Mouse (Mus musculus) MEL (cell line): ENCODE measurements around the gene Rccd1. TPM values are rescaled to one million over a fixed set of nuclear protein-coding genes. Genes with fewer than 3 reads are reported as not detected.

Experiments used
- DNase-seq: peaks from one replicate; pipeline ENCODE4 v3.0.0; 2011; ENCODE audit warnings: low read depth, low spot score
- H3K27ac ChIP-seq: 2 replicates; pipeline ENCODE4 v1.5.1; 2012; ENCODE audit warnings: low read depth, mild to moderate bottlenecking, control low read depth, low read length, moderate library complexity; ENCODE audit not compliant: control insufficient read depth
- H3K27me3 ChIP-seq, 2 experiments: fragments of 150-350 bp in 1 of 2; sonication (generic) in 1 of 2; 2 replicates each; pipeline ENCODE4 v1.6.1; 2012; ENCODE audit warnings: low read length in 2 of 2, mild to moderate bottlenecking in 2 of 2, improper control_type of control experiment in 1 of 2, moderate library complexity in 1 of 2; ENCODE audit not compliant: insufficient read depth in 2 of 2, control insufficient read depth in 1 of 2
- H3K36me3 ChIP-seq, 2 experiments: 2 replicates each; pipeline ENCODE4 v1.6.1; 2012 to 2014; ENCODE audit warnings: low read length in 2 of 2, improper control_type of control experiment in 1 of 2, inconsistent platforms in 1 of 2, mild to moderate bottlenecking in 1 of 2; ENCODE audit not compliant: insufficient read depth in 2 of 2, control insufficient read depth in 1 of 2
- H3K4me1 ChIP-seq, 2 experiments: fragments of 150-350 bp in 1 of 2; sonication (generic) in 1 of 2; 2 replicates each; pipeline ENCODE4 v1.6.1; 2012; ENCODE audit warnings: low read length in 2 of 2, improper control_type of control experiment in 1 of 2, mild to moderate bottlenecking in 1 of 2; ENCODE audit not compliant: insufficient read depth in 2 of 2, control insufficient read depth in 1 of 2
- H3K4me3 ChIP-seq, 2 experiments: fragments of 150-350 bp in 1 of 2; sonication (generic) in 1 of 2; 2 replicates each; pipeline ENCODE4 v1.5.1; 2012; ENCODE audit warnings: low read depth in 2 of 2, low read length in 2 of 2, mild to moderate bottlenecking in 2 of 2, moderate library complexity in 2 of 2, control low read depth in 1 of 2, improper control_type of control experiment in 1 of 2; ENCODE audit not compliant: control insufficient read depth in 1 of 2, insufficient read depth in 1 of 2
- H3K79me2 ChIP-seq: 2 replicates; pipeline ENCODE4 v1.6.1; 2012; ENCODE audit warnings: mild to moderate bottlenecking, low read length, moderate library complexity; ENCODE audit not compliant: control insufficient read depth, poor library complexity, insufficient read depth
- H3K9ac ChIP-seq: 2 replicates; pipeline ENCODE4 v1.6.1; 2012; ENCODE audit warnings: low read depth, mild to moderate bottlenecking, control low read depth, low read length, moderate library complexity; ENCODE audit not compliant: control insufficient read depth, poor library complexity, severe bottlenecking
- H3K9me3 ChIP-seq: fragments of 150-350 bp; sonication (generic); replicated peaks from 2 replicates; pipeline ENCODE4 v1.6.1; 2012; ENCODE audit warnings: mild to moderate bottlenecking, low read length, improper control_type of control experiment, moderate library complexity; ENCODE audit not compliant: insufficient read depth
- CHD1 ChIP-seq: IDR thresholded peaks from 2 replicates; pipeline ENCODE4 v1.6.1; 2012; ENCODE audit warnings: low read depth, mild to moderate bottlenecking, inconsistent platforms, low read length, improper control_type of control experiment
- CTCF ChIP-seq, 3 experiments: IDR thresholded peaks in 2 of 3; conservative IDR thresholded peaks in 1 of 3; 2 replicates each; pipeline ENCODE4 v1.5.1; 2011 to 2012; ENCODE audit warnings: low read length in 3 of 3, low read depth in 2 of 3, mild to moderate bottlenecking in 2 of 3, improper control_type of control experiment in 1 of 3, inconsistent platforms in 1 of 3, mixed read lengths in 1 of 3, moderate library complexity in 1 of 3; ENCODE audit not compliant: control insufficient read depth in 1 of 3, insufficient read depth in 1 of 3, poor library complexity in 1 of 3, severe bottlenecking in 1 of 3
- E2F4 ChIP-seq: IDR thresholded peaks from 2 replicates; pipeline ENCODE4 v1.6.1; 2011; ENCODE audit warnings: low read depth, low read length, improper control_type of control experiment, borderline replicate concordance
- EP300 ChIP-seq, 2 experiments: IDR thresholded peaks; 2 replicates each; pipeline ENCODE4 v1.6.1; 2011; ENCODE audit warnings: improper control_type of control experiment in 2 of 2, low read length in 2 of 2, low read depth in 1 of 2, mild to moderate bottlenecking in 1 of 2
- ETS1 ChIP-seq: IDR thresholded peaks from 2 replicates; pipeline ENCODE4 v1.6.1; 2012; ENCODE audit warnings: low read depth, mild to moderate bottlenecking, inconsistent platforms, low read length, improper control_type of control experiment, moderate library complexity
- GABPA ChIP-seq: IDR thresholded peaks from 2 replicates; pipeline ENCODE4 v1.6.1; 2012; ENCODE audit warnings: low read depth, mild to moderate bottlenecking, inconsistent platforms, low read length, improper control_type of control experiment, moderate library complexity
- GATA1 ChIP-seq: IDR thresholded peaks from 2 replicates; pipeline ENCODE4 v1.6.1; 2011; ENCODE audit warnings: low read depth, low read length, improper control_type of control experiment
- HCFC1 ChIP-seq: IDR thresholded peaks from 2 replicates; pipeline ENCODE4 v1.6.1; 2012; ENCODE audit warnings: low read depth, mild to moderate bottlenecking, inconsistent platforms, low read length, improper control_type of control experiment, moderate library complexity
- KAT2A ChIP-seq: conservative IDR thresholded peaks from 2 replicates; pipeline ENCODE4 v1.6.1; 2012; ENCODE audit warnings: low read depth, low read length, improper control_type of control experiment, inconsistent platforms
- MAFK ChIP-seq: IDR thresholded peaks from 2 replicates; pipeline ENCODE4 v1.6.1; 2011; ENCODE audit warnings: low read depth, mild to moderate bottlenecking, low read length, improper control_type of control experiment, borderline replicate concordance
- MAX ChIP-seq: IDR thresholded peaks from 2 replicates; pipeline ENCODE4 v1.6.1; 2011; ENCODE audit warnings: low read length, improper control_type of control experiment
- MEF2A ChIP-seq: IDR thresholded peaks from 2 replicates; pipeline ENCODE4 v1.6.1; 2014; ENCODE audit warnings: low read depth, mild to moderate bottlenecking, inconsistent platforms, low read length, improper control_type of control experiment; ENCODE audit not compliant: poor library complexity, insufficient replicate concordance, severe bottlenecking; ENCODE audit errors: extremely low read depth
- MXI1 ChIP-seq: IDR thresholded peaks from 2 replicates; pipeline ENCODE4 v1.6.1; 2011; ENCODE audit warnings: mild to moderate bottlenecking, low read depth, low read length, improper control_type of control experiment
- MYC ChIP-seq: IDR thresholded peaks from 2 replicates; pipeline ENCODE4 v1.6.1; 2011; ENCODE audit warnings: low read depth, mild to moderate bottlenecking, low read length, improper control_type of control experiment, moderate library complexity
- POLR2AphosphoS5 ChIP-seq: IDR thresholded peaks from 2 replicates; pipeline ENCODE4 v1.6.1; 2012; ENCODE audit warnings: low read depth, borderline replicate concordance, mild to moderate bottlenecking, inconsistent platforms, low read length, moderate library complexity, mixed read lengths
- RCOR1 ChIP-seq: IDR thresholded peaks from 2 replicates; pipeline ENCODE4 v1.6.1; 2012; ENCODE audit warnings: low read depth, mild to moderate bottlenecking, inconsistent platforms, low read length, improper control_type of control experiment
- SMC3 ChIP-seq: IDR thresholded peaks from 2 replicates; pipeline ENCODE4 v1.6.1; 2011; ENCODE audit warnings: low read depth, low read length, improper control_type of control experiment
- TAL1 ChIP-seq: IDR thresholded peaks from 2 replicates; pipeline ENCODE4 v1.6.1; 2012; ENCODE audit warnings: mild to moderate bottlenecking, inconsistent platforms, low read length, moderate library complexity, mixed read lengths
- TCF12 ChIP-seq: IDR thresholded peaks from 2 replicates; pipeline ENCODE4 v1.6.1; 2014; ENCODE audit warnings: low read depth, mild to moderate bottlenecking, inconsistent platforms, low read length, improper control_type of control experiment, moderate library complexity
- USF1 ChIP-seq: IDR thresholded peaks from 2 replicates; pipeline ENCODE4 v1.6.1; 2014; ENCODE audit warnings: low read depth, mild to moderate bottlenecking, inconsistent platforms, low read length, improper control_type of control experiment, moderate library complexity
- ZNF384 ChIP-seq: IDR thresholded peaks from 2 replicates; pipeline ENCODE4 v1.6.1; 2012; ENCODE audit warnings: low read depth, mild to moderate bottlenecking, inconsistent platforms, low read length, improper control_type of control experiment
- polyA plus RNA-seq, 2 experiments: library from polyadenylated mRNA; stranded (reverse) in 1 of 2; unstranded in 1 of 2; fragments of >175 nt in 1 of 2; fragments of >200 nt in 1 of 2; gene quantifications; 2 replicates each; pipeline versions ENCODE4 v1.2.1 to v1.2.4; 2012; ENCODE audit warnings: low replicate concordance in 2 of 2, low read depth in 1 of 2; ENCODE audit not compliant: insufficient read length in 2 of 2, insufficient read depth in 1 of 2, missing spikeins in 1 of 2
- total RNA-seq: library from RNA; depleted of rRNA; stranded (reverse); fragments of 300-350 nt; gene quantifications from 2 replicates; pipeline ENCODE4 v1.2.3, GENCODE M21; 2012

Rccd1 gene
- total and polyA plus RNA-seq, 3 experiments = 16.8 to 20.2 TPM; not detected in 1

DNA sequence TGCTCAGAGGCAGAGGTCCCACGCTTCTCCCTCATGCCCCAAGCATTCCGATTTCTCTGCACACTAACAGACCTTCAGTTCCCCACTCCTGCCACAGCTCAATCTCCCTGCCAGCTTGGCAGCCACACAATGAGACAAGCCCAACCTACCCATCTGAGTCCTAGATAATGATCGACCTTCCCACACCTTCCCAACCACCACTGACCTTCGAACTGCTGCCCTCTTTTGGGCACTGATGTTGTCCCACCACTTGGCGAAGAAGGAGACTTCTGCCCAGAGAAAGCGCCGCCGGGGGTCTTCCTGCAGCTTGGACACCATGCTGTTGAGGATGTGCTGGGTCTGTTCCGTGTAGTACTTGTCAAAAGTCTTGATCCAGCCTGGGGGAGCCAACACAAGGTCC is 43.8 kb upstream of the Rccd1 start:
- Histone ChIP-seq H3K4me3 (no peak overlapping the region), H3K9me3 (no peaks in the 10 kb centered on the region), H3K27ac (no peak overlapping the region), H3K4me1 (peaks cover 0 to 26% of the 10 kb centered on the region in 2 experiments; a peak in 2 of 4 replicates), H3K9ac (no peak overlapping the region), H3K79me2 (peaks cover 3% of the 10 kb centered on the region; the same call in 1 of the 2 replicates), H3K36me3 (peaks cover 0 to 13% of the 10 kb centered on the region in 2 experiments; a peak in 2 of 4 replicates), H3K27me3 (no peaks in the 10 kb centered on the region)
- DNase-seq = no peak
- no peak for TF ChIP-seq TAL1
- no peak for TF ChIP-seq RCOR1
- no peak for TF ChIP-seq HCFC1
- no peak for TF ChIP-seq USF1
- TF ChIP-seq EP300 (IDR thresholded peaks at IDR 0.05; ENCODE audit: low read depth in 1 of 2, low read length in 2 of 2) = no peak
- no peak for TF ChIP-seq GABPA
- no peak for TF ChIP-seq ETS1
- TF ChIP-seq MYC = no peak
- TF ChIP-seq GATA1 = no peak
- no peak for TF ChIP-seq SMC3
- TF ChIP-seq MEF2A = no peak
- no peak for TF ChIP-seq MAFK
- TF ChIP-seq KAT2A = no peak
- no peak for TF ChIP-seq CTCF (IDR thresholded peaks at IDR 0.05 in 2 of 3, conservative IDR thresholded peaks at IDR 0.05 in 1 of 3; ENCODE audit: control insufficient read depth in 1 of 3, insufficient read depth in 1 of 3, low read depth in 2 of 3, low read length in 3 of 3, poor library complexity in 1 of 3, severe bottlenecking in 1 of 3)
- TF ChIP-seq ZNF384 = no peak
- no peak for TF ChIP-seq CHD1
- no peak for TF ChIP-seq POLR2AphosphoS5
- no peak for TF ChIP-seq MXI1
- no peak for TF ChIP-seq TCF12

DNA sequence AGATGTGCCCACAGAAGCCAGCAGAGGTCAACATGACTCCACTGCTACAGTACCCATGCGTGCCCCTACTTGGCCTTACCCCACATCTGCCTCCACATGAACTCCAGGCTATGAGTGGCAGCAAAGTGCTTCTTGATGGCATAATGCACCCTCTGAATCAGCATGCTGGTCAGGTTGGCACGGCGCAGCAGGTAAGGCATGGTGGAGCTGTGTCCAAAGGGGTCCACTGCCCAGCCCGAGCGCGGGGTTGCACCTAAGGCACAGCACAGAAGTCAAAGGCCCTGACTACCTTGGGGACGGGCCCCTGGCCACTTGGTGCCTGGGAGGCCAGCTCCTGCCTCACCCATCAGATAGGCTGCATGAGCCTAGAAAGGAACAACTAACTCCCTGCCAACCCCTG is 43.0 kb upstream of the Rccd1 start:
- H3K27ac ChIP-seq = no peak overlapping the region
- no peaks in the 10 kb centered on the region for H3K9me3 ChIP-seq
- no peak for TF ChIP-seq MAX
- TF ChIP-seq MAFK = no peak
- no peak for TF ChIP-seq E2F4
- TF ChIP-seq TAL1 = no peak
- peaks cover 0 to 19% of the 10 kb centered on the region in 2 experiments; a peak in 2 of 4 replicates for H3K4me1 ChIP-seq
- no peak overlapping the region for H3K9ac ChIP-seq
- peaks cover 3% of the 10 kb centered on the region; the same call in 1 of the 2 replicates for H3K79me2 ChIP-seq
- peaks cover 0 to 7% of the 10 kb centered on the region in 2 experiments; a peak in 2 of 4 replicates for H3K36me3 ChIP-seq
- no peaks in the 10 kb centered on the region for H3K27me3 ChIP-seq
- H3K4me3 ChIP-seq = no peak overlapping the region
- DNase-seq = no peak
